Mouse (Mus musculus) fat pad, adult 2 months (tissue): ENCODE data around the gene Slc45a1.
"Not testable (repeated sequence)": the region's sequence is repeated elsewhere in the genome, so short reads cannot be mapped to it uniquely, and the experiment has no call there.

Source experiments
- DNase-seq: peaks from one replicate; pipeline ENCODE4 v3.0.0-alpha.2; 2011; ENCODE audit warnings: low read depth, low spot score; ENCODE audit errors: extremely low read depth

Gene Slc45a1

DNA sequence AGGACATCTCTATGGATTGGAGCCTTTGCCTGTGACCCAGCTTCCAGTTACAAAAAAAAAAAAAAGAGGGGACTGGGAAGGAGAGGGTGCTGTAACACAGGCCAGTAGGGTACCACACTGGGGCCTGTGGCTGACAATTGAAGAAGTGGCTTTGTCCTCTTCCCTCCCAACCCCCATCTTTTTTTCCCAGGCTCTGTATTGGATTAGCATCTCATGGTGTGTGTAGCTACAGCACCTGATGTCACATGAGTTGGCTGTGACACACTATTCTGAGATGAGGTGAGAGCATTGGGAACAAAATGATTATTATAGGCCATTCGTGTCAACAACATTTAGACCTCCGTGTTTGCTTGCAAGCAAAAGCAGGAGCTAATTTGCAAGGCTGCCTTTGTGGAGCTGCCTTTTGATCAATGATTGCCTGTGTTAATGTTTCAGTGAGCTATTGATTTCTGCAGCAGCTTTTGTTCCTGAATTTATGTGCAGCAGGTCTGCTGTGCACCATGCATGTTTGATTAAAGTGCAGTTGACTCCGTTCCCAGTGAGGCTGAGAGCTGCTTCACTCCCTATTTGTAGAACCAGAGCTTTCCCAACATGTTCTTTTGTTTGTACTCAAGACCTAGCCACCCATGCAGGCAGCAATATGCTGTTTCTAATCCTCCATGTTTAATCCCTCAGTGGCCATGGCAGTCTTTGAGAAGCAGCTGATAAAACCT is 45.4 kb downstream of the Slc45a1 start:
- peak; percentile 26 for DNase-seq

DNA sequence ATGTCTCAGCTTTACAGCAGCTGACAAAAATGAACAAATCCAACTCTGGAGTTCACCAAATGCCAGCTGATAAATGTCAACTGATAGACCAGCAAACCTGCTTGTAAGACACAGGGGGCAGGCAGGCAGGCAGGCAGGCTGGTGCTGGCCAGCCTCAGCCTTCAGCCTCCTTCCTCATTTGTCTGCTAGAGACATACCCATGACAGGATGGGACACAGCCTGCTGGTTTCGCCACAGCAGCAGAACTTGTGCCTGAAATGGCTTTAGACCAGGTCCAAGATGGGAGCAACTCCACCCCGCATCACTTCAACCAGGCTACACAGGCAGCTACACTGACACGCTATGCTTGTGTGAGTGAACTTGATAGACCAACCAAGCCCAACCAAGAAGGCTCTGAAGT is 46.2 kb downstream of the Slc45a1 start:
- DNase-seq = no peak

DNA sequence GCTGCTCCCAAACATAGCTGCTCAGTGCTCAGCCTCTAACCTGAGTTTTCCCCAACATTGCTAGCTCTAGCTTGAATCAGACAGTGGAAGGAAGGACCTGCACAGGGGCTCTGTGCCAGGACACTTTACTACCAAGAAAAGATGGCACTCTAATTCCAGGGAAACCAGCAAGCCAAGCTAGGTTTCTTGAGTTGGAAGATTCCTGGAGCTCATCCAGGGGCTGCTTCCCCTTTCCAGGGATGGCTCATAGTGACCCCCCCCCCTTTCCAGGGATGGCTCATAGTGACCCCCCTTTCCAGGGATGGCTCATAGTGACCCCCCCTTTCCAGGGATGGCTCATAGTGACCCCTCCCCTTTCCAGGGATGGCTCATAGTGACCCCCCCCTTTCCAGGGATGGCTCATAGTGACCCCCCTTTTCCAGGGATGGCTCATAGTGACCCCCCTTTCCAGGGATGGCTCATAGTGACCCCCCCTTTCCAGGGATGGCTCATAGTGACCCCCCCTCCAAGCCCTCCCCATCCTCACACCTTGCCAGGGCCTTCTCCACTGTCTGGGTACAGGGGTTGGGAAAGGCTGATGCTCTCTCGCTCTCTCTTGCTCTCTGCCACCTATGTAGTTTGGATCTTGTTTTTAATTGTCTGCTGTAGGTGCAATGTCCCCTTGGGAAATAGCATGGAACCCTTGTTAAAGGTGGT is 48.5 kb downstream of the Slc45a1 start:
- DNase-seq = no peak

DNA sequence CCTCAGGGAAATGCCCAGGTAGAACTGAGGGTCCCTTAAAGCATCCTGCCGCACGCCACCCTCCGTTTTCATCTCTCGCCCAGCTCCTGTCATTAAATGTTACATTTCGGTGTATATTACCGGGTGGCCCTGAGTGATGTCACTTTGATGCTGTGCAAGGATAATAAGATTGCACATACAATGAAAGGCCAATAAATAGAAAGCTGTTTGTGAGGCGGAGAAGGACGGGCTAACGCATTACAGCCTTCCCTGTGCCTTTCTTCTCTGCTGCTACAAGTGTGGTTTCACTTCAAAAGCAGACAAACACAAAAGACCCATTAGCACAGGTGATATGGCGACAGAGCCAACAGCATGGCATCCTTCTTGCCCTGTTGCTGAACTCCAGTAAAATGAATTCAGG is 50.5 kb downstream of the Slc45a1 start:
- DNase-seq = no peak

DNA sequence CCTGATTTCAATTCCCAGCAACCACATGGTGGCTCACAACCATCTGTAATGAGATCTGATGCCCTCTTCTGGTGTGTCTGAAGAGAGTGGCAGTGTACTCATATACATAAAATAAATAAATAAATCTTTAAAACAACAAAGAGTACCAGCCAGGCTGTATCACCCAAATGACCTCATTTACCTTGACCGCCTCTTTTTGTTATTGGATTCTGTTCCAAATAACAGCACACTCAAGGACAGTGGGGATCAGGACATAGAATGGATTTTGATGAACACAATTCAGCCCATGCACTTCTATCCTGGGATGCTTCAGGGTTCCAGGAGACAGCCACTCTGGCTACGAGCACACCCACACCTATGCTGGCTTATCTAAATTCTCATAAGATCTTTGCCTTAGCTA is 51.5 kb downstream of the Slc45a1 start:
- DNase-seq = not testable (repeated sequence)

DNA sequence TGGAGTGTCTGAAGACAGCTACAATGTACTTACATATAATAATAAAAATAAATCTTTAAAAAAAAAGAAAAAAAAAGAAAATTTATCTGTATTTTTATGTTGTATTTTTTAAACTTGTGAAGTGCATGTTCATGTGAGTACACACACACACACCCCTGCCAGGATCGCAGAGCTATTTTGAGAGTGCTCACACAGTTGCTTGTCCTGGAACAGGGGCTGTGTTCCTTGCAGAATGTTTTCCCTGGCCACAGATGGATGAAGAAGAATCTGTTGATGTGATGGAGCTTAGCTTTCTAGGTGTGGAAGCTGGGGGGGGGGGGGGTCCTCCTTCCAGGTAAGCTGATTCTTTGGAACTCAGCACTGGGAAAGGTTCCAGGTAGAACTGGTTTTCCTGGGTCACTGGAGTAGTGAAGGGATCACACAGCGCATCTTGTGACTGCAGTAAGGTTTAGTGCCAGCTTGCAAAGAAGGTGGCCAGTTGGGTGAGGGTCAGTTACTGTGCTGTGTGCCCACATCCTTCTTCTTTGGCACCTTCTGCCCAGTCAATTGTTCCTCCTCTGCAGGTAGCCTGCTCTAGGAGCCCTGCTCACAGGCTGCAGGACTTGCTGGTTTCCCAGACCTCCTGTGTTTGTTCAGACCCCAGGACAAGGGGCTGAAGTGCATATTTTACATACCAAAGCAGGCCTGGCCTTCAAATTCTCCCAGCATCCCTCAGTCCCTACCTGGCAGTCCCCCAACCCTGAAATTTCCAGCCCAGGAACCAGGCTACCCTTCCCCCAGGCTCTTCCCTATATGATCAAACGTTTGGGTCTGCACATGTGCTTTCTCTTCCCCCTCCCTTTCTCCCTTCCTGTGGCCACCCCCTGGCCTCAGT is 52.6 kb downstream of the Slc45a1 start:
- DNase-seq = no peak

DNA sequence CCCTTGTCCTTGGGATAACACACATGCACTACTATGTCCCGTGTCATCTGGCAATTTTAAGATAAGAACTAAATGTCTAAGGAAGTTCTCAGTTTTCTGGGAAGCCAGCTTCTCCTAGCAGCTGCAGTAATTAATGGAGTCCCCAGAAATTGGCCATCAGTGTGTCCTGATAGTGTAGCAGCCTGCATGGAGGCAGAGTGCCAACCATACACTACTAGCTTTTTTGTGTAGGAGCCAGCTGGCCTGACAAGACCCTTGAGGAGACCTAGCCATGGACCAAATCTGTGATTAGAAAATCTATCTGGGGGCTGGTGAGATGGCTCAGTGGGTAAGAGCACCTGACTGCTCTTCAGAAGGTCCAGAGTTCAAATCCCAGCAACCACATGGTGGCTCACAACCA is 53.3 kb downstream of the Slc45a1 start:
- DNase-seq = no peak

DNA sequence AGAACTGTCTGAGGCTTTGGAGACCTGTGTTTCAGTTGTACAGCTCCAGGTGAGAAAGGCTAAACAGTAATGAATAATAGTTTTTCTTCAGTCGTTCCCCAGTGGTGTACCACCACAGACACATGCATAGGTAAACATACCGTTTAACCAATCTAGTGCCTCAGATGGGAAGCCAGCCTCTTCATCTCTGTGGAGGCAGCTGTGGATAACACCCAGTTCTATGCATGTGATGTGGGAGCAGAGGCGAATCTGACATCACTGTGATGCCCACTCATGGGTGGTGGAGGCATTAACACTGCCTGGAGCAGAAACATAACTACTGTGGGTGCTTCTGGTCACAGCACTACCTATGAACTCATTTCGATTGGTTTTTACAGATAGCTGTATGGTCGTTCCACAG is 56.0 kb downstream of the Slc45a1 start:
- DNase-seq = no peak

DNA sequence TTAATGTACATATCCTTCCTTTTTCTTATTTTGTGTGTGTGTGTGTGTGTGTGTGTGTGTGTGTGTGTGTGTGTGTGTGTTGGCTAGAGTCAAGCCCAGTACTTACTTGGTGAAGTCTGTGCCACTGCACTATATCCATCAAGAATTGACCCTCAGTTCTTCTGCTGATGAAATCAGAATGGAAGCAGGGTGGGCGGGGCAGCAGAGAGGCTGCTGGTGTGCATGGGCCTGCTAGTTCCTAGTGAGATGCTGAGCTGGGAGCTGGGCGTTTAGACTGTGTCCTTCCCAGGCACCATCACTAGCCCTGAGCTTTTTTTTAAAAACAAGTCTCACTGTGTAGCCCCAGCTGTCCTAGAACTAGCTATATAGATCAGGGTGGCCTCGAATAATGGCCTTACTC is 56.9 kb downstream of the Slc45a1 start:
- DNase-seq = no peak

DNA sequence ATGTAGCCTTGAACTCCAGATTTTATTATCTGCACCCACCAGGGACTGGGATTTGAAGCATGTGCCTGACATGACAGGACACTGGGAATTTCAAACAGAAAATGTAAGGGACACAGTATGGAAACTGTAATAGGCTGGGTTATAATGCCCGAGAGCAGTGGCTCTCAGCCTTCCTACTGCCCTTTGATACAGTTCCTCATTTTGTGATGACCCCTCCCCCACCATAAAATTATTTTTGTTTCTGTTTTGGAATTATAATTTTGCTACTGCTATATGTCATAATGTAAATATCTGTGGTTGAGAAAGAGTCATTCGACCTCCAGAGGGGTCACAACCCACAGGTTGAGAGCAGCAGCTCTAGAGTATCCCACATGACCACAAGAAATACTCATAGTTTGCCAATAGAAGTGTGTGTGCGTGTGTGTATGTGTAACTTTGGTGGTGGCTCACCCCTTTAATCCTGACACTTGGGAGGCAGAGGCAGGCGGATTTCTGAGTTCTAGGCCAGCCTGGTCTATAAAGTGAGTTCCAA is 57.6 kb downstream of the Slc45a1 start:
- DNase-seq = no peak

DNA sequence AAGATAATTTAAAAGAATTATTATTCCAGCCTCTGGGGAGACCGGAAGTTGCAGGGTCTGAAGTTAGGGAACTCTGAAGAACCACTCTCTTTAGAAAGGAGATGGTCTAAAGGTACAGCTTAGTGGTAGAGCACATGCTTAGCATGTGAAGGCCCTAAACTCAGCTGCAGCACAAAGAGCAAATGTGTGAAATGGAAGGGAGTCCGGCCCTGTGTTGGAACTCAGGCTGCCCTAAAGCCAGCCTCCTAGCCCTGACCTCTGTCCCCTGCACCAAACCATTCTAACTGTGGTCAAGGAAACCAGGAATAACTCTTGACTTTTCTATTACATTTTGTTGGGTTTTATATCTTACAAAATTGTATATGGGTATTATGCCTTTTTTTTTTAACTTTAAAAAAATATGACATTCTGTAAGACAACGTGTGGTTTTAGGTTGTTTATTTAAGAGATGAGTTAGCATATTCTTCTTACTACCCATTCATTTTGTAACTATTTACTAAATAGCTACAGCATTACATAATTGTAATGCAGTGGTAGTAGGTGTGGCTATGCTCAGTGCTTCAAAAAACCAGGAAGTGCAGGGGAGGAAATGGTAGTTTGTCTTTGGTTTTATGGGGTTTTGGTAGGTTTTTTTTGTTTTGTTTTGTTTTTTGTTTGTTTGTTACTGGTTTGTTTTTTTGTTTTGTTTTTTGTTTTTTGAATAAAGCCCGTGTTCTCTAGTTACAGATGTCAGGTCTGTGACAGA is 58.3 kb downstream of the Slc45a1 start:
- no peak for DNase-seq

DNA sequence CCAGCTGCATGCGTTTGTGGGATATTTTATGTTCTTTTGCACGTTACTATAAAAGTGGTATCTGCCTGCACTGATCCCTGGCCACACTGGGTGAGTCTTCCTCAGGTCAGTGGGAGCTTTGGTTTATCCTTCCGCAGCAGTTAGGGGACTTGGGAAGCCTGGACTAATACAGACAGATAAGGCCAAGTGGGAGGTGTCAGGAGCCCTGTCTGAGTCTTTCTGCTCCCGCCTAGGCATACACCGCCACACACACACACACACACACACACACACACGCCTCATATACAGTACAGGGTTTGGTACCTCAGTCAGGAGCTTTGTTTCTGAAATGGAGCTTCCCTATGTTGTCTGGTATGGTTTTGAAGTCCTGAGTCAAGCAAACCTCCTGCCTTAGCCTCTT is 59.9 kb downstream of the Slc45a1 start:
- DNase-seq = no peak

DNA sequence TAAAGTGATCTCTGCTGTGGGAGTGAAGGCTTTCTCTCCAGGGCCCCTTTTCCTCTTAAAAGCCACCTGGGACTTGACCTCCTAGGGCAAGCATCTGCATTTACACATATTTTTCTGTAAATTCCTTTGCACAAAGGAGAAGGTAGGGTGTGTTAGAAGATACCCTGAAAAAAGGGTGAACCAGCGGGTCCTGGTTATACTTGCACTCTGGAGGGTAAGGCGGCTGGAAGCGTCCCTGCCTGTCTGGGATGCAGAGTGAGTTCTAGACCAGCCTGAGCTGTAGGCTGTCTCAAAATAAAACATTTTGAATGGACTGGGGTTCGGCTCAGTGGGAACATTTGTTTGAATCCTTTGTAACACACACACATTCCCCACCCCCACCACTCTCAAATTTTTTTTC is 60.4 kb downstream of the Slc45a1 start:
- DNase-seq = no peak

DNA sequence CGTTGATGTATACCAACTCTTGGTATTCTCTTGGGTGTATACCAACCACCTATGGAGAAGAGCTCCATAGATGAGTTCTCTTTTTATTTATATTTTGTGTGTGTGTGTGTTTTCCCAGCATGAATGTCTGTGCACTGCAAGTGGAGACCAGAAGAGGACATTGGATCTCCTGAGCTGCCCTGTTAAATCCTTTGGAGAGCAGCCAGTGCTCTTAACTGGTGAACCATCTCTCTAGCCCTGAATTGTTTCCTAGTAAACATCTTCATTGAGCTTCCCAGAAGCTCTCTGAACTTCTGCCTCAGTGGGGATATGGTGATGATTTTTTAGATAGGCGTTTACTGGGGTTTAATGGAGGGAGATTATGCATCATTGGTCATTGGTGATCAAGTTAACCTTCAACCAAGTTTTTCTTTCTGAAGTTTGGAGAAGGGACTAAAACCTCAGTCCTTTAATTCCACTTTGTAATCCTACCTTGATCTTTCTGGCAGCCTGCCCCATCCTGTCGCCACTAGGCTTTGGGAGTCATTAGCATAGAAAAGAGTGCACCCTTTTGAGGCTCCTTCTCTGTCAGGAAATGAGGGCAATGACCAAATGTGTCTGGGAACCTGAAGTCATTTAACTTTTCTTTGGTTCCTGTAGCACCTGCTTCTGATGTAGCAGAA is 61.2 kb downstream of the Slc45a1 start:
- no peak for DNase-seq

DNA sequence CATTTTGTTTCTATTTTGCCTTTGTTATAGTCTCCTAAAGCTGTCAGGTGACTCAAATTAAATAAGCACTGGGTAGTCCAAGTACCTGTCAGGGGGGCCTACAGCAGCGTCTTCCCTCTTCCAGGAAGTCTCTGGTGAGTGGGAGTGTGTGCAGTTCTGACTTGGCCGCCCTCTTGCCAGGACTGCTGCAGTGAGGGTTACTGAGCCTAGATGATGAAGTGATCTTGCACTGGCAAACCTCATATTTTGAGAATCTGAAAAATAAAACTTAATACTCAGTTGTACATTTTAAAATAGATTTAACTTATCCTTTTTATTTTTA is 63.7 kb downstream of the Slc45a1 start:
- DNase-seq = no peak

DNA sequence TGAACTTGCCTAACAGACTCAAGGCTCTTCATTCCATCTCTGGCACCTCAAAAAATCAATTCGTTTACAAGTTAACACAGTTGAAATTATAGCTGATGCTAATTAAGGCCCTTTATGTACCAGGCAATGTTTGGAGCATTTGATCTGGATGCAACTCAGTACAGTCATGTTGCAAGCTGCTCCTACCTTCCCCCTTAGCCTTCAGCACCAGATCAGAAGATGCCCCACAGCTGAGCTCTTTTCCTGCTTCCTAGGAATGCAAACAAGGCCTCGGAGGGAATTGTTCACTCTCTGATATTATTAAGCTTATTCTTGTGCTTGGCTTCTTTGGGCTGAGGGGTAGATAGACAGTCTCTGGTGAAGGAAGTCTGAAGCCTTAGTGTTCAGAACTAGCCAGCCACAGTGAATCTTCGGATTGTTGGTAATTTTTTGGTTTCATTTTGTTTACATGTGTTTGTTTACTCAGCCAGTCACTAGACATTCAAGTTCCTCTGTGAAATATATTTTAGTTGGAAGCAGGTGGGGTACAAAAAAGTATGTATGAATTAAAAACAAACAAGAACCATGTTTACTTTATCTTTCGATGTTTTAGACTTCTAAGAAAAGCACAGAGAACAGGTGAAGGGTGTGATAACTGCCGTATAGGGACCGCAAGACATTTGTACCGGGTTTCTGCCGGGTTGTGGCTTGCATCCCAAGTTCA is 64.2 kb downstream of the Slc45a1 start:
- DNase-seq = no peak

DNA sequence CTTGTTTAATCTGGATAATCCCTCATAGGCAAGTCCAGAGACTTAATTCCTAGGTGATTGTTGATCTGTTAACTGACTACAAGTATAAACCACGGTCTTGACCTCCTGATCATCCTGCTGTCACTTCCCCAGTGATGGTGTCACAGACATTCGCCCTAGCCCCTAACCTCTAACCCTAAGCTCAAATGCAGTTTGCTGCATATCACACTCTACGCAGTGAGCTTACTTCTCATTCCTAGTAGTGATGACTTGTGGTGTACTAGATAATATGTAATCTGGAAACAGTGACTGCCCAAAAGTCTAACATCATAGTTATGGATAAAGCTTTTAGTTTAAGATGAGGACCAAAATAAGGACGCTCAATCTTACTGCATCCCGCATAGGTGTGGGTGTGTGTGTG is 65.7 kb downstream of the Slc45a1 start:
- DNase-seq = no peak

DNA sequence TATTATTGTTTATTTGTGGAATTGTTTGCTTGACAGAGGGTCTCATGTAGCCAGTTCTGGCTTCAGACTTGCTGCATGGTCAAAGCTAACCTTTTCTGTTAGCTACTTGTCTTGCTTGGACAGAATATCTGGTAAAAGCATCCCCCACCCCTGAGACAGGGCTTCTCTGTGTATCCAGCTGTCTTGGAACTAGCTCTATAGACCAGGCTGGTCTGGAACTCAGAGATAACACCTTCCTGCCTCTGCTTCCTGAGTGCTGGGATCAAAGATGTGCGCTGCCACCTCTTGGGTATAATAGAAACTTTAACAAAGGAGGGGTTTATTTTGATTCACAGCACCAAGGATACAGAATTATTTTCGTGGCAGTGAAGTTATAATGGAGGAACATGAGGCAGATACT is 66.2 kb downstream of the Slc45a1 start:
- DNase-seq = no peak

DNA sequence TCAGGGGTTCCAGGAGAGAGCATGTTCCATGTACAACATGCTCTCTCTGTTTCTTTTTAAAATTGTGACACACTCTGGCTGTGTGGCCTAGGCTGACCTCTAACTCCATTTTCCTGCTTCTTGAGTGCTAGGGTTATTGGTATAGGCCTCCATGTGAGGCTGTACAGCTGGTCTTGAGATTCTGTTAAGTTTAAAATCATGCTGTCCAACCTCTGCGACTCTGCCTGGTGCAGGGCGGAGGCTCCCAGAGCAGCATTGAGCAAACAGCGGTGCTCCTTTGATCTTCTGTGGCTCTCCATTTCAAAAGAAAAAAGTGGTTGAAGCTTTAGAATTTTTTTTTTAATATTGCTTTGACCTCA is 68.2 kb downstream of the Slc45a1 start:
- no peak for DNase-seq
